Mouse (Mus musculus) myocyte (in vitro differentiated cells): ENCODE measurements around the gene Mif4gd. TPM values are rescaled to one million over a fixed set of nuclear protein-coding genes. Genes with fewer than 3 reads are reported as not detected.
A peak's percentile ranks its signal among the peaks of the same experiment; 100 is the strongest.

Experiments
- H3K27me3 ChIP-seq: one replicate; pipeline ENCODE4 v1.6.1; 2011; ENCODE audit not compliant: control insufficient read depth, insufficient read depth, insufficient read length
- H3K36me3 ChIP-seq: one replicate; pipeline ENCODE4 v1.6.1; 2011; ENCODE audit not compliant: control insufficient read depth, insufficient read depth
- H3K4me2 ChIP-seq: one replicate; pipeline ENCODE4 v1.6.1; 2011; ENCODE audit warnings: low read depth, control low read depth
- H3K4me3 ChIP-seq: one replicate; pipeline ENCODE4 v1.5.1; 2011; ENCODE audit warnings: mild to moderate bottlenecking, control low read depth, moderate library complexity
- H3K79me2 ChIP-seq: one replicate; pipeline ENCODE4 v1.6.1; 2011; ENCODE audit not compliant: control insufficient read depth, insufficient read depth
- H3ac ChIP-seq: one replicate; pipeline ENCODE4 v1.6.1; 2011; ENCODE audit not compliant: control insufficient read depth, insufficient read length
- CEBPB ChIP-seq: IDR thresholded peaks from 2 replicates; pipeline ENCODE4 v1.6.1; 2011; ENCODE audit warnings: mild to moderate bottlenecking, moderate library complexity; ENCODE audit not compliant: poor library complexity, insufficient read depth, severe bottlenecking
- E2F4 ChIP-seq: IDR thresholded peaks from one replicate; pipeline ENCODE4 v1.6.1; 2011; ENCODE audit warnings: mild to moderate bottlenecking, control low read depth, moderate library complexity; ENCODE audit not compliant: insufficient read depth
- MAX ChIP-seq: IDR thresholded peaks from one replicate; pipeline ENCODE4 v1.6.1; 2011; ENCODE audit warnings: low read depth, mild to moderate bottlenecking, control low read depth
- MYOD1 ChIP-seq, 3 experiments: IDR thresholded peaks; one replicate each; pipeline ENCODE4 v1.6.1; 2011; ENCODE audit warnings: control low read depth in 2 of 3, low read depth in 2 of 3, mild to moderate bottlenecking in 2 of 3, moderate library complexity in 1 of 3; ENCODE audit not compliant: insufficient read length in 2 of 3, control insufficient read depth in 1 of 3
- MYOG ChIP-seq, 3 experiments: IDR thresholded peaks; one replicate each; pipeline ENCODE4 v1.6.1; 2011; ENCODE audit warnings: control low read depth in 2 of 3, low read depth in 2 of 3, mild to moderate bottlenecking in 2 of 3; ENCODE audit not compliant: insufficient read length in 2 of 3, control insufficient read depth in 1 of 3, insufficient read depth in 1 of 3
- POLR2A ChIP-seq: IDR thresholded peaks from one replicate; pipeline ENCODE4 v1.6.1; 2011; ENCODE audit warnings: low read depth, mild to moderate bottlenecking, control low read depth, moderate library complexity; ENCODE audit not compliant: insufficient read length
- POLR2AphosphoS2 ChIP-seq: IDR thresholded peaks from one replicate; pipeline ENCODE4 v1.6.1; 2011; ENCODE audit warnings: low read depth, control low read depth; ENCODE audit not compliant: insufficient read length
- REST ChIP-seq: IDR thresholded peaks from one replicate; pipeline ENCODE4 v1.6.1; 2011; ENCODE audit warnings: mild to moderate bottlenecking, control low read depth, moderate library complexity; ENCODE audit not compliant: insufficient read depth, insufficient read length
- SRF ChIP-seq: IDR thresholded peaks from one replicate; pipeline ENCODE4 v1.6.1; 2011; ENCODE audit warnings: low read depth; ENCODE audit not compliant: control insufficient read depth, insufficient read length
- TCF12 ChIP-seq: IDR thresholded peaks from one replicate; pipeline ENCODE4 v1.6.1; 2011; ENCODE audit warnings: mild to moderate bottlenecking, control low read depth; ENCODE audit not compliant: poor library complexity, insufficient read depth, severe bottlenecking
- TCF3 ChIP-seq: IDR thresholded peaks from one replicate; pipeline ENCODE4 v1.6.1; 2011; ENCODE audit warnings: low read depth, control low read depth; ENCODE audit not compliant: insufficient read length
- USF1 ChIP-seq: IDR thresholded peaks from one replicate; pipeline ENCODE4 v1.6.1; 2011; ENCODE audit warnings: low read depth, mild to moderate bottlenecking, control low read depth, moderate library complexity
- polyA plus RNA-seq: library from polyadenylated mRNA; unstranded; fragments of >200 nt; fragmentation: generic; extraction: Trizol; gene quantifications from one replicate; pipeline ENCODE4 v1.2.1, GENCODE M21; 2012; ENCODE audit warnings: missing spikeins

The Mif4gd gene
- polyA plus RNA-seq, 1 experiment = 17.5 TPM

DNA sequence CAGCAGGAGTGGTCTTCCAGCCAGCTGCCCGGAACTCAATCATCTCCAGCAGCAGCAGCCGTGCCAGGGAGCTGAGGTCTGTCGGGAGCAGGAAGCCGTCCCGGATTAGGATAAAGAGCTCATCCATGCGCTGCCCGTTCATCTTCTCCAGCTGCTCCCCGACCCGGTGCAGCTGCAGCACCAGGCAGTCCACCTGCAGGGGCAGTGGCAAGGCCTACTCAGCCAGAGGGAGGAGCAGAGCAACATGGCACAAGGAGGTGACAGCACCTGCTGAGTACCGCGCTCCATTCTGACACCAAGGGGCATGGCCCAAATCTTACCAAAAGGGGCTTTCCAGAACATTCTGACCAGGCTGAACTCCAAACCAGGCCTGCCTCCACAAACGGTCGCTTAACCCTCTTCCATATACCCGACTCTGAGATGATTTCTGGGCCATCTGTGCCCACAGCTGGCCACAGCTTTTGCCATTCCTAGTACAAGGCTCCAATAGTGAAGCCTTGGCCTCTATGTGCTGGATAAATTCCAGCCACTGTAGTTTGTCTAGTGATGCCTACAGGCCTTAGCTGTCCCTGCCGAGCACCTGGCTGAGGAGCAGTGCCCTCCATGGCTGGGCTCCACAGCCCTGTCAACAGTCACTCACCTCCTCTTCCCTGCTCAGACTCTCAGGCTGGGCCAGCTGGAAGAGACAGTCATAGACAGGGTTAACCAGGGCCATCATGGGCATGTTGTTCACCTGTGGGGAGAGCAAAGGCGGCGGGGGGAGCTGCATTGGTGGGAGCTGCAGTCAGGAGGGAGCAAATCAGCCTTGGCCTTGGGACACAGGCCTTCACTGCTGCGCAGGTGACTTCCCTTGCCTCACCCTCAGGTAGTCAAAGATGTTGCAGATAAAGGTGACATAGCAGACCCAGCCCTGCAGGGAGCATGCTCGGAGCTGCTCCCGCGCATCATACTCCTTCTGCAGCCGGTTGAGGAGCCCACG is 4.1 kb downstream of the Mif4gd start:
- TF ChIP-seq E2F4 (no peak), POLR2A (peak; percentile 32), MAX (no peak), TCF3 (no peak), MYOG (IDR thresholded peaks at IDR 0.05; ENCODE audit: control insufficient read depth in 1 of 3, insufficient read depth in 1 of 3, insufficient read length in 2 of 3, low read depth in 2 of 3) (peak in 1 of 3 experiments; percentile 20), TCF12 (no peak), POLR2AphosphoS2 (peak; percentile 68), MYOD1 (IDR thresholded peaks at IDR 0.05; ENCODE audit: control insufficient read depth in 1 of 3, insufficient read length in 2 of 3, low read depth in 2 of 3) (no peak)
- Histone ChIP-seq H3ac (no peak overlapping the region), H3K79me2 (peaks cover 17% of the 10 kb centered on the region), H3K36me3 (peaks cover 19% of the 10 kb centered on the region), H3K27me3 (no peaks in the 10 kb centered on the region), H3K4me2 (no peak overlapping the region), H3K4me3 (no peak overlapping the region)

DNA sequence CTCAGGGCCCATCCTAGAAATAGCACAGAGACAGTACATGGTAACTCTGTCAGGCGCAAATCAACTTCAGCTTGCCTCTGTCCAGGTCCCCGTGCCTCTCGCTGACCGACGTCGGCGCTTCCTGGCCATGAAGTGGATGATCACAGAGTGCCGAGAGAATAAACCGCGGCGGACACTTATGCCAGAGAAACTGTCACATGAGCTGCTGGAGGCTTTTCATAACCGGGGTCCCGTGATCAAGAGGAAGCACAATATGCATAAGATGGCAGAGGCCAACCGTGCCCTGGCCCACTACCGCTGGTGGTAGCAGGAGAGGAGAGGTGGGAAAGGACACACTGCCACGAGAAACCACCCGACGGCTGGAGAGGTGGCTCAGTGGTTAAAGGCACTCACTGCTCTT is 6.0 kb downstream of the Mif4gd start:
- no peaks in the 10 kb centered on the region for H3K27me3 ChIP-seq
- TF ChIP-seq E2F4 = no peak
- TF ChIP-seq POLR2A = no peak
- no peak for TF ChIP-seq TCF12
- TF ChIP-seq REST = no peak
- TF ChIP-seq POLR2AphosphoS2 = no peak
- TF ChIP-seq MYOD1 (IDR thresholded peaks at IDR 0.05; ENCODE audit: control insufficient read depth in 1 of 3, insufficient read length in 2 of 3, low read depth in 2 of 3) = no peak
- TF ChIP-seq MYOG (IDR thresholded peaks at IDR 0.05; ENCODE audit: control insufficient read depth in 1 of 3, insufficient read depth in 1 of 3, insufficient read length in 2 of 3, low read depth in 2 of 3) = no peak
- TF ChIP-seq TCF3 = no peak
- no peak for TF ChIP-seq MAX
- TF ChIP-seq SRF = no peak
- no peak for TF ChIP-seq CEBPB
- TF ChIP-seq USF1 = no peak
- no peak overlapping the region for H3K4me2 ChIP-seq
- no peak overlapping the region for H3K4me3 ChIP-seq
- peaks cover 35% of the 10 kb centered on the region for H3K79me2 ChIP-seq
- no peak overlapping the region for H3ac ChIP-seq
- peaks cover 19% of the 10 kb centered on the region for H3K36me3 ChIP-seq

DNA sequence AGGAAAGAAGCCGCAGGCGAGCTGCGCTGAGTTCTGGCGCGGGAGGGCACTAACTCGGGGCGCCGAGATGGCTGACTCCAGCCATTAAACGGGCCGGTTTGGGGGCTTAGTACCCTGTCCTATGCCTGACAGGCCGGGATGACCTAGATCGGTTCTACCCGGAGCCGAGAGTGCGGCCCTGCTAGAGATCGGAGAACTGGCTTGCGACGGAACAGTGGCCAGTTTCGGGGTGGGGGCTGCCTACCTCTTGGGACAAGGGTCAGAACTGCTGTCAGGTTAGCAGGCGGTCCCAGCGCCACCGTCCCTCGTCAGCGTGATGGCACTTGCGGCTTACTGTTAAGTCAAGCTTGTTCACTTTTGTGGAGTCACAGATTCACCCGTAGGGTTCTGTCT is 8.5 kb downstream of the Mif4gd start:
- peaks cover 19% of the 10 kb centered on the region for H3K36me3 ChIP-seq
- H3K4me2 ChIP-seq = peak overlapping the region; percentile 98
- peak overlapping the region; percentile 82 for H3ac ChIP-seq
- peaks cover 54% of the 10 kb centered on the region for H3K79me2 ChIP-seq
- H3K27me3 ChIP-seq = no peaks in the 10 kb centered on the region
- peak overlapping the region; percentile 96 for H3K4me3 ChIP-seq
- TF ChIP-seq POLR2AphosphoS2 = no peak
- TF ChIP-seq MYOD1 (IDR thresholded peaks at IDR 0.05; ENCODE audit: control insufficient read depth in 1 of 3, insufficient read length in 2 of 3, low read depth in 2 of 3) = no peak
- TF ChIP-seq TCF12 = no peak
- TF ChIP-seq CEBPB = no peak
- TF ChIP-seq MAX = no peak
- no peak for TF ChIP-seq REST
- no peak for TF ChIP-seq E2F4
- no peak for TF ChIP-seq POLR2A
- no peak for TF ChIP-seq USF1
- TF ChIP-seq SRF = no peak

DNA sequence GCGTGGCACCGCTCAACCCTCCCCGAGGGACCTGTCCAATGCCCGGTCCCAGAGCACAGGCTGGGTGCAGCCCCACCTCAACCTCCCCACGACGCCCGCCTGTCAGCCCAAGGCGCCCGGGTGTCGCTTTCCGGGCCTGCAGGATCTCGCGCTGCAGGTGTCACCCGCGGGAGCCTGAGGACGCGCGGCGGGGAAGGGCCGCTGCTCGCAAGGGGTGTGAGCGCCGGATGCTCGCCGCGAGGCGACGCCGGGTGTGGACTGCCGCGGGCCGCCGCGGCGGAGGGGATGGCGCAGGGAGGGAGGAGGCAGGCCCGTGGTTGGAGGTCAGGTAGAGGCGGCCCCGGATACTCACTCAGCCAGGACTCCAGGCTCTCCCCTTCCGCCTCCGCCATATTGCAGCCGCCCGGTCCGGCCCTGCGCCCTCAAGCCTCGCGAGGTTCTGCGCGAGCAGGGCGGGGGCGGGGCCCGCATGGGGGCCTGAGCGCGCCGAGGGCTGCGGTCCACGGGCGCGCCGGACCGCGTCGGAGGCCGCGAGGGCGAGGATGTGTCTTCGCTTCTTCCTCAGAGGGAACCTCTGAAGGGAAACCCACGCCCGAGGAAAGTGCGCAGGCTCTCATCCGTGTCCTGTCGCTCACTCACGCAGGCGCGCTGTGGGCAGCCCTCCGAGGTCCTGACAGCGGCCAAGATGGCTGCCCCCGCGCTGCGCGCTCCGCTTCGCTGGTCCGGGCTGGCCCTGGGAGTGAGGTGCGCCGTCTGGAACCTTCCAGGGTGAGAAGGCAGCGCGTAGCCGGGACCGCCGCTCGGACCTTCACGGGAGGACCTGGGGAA is 9.1 kb downstream of the Mif4gd start, which contains the start of the genes Mrps7 and Gga3:
TSS of gene Mrps7 (plus strand) at position 450 of the 828 bp plus-strand sequence.
TSS of gene Gga3 (minus strand) at position 576 of the 828 bp plus-strand sequence.
- TF ChIP-seq MYOG (IDR thresholded peaks at IDR 0.05; ENCODE audit: control insufficient read depth in 1 of 3, insufficient read depth in 1 of 3, insufficient read length in 2 of 3, low read depth in 2 of 3) = peak in 1 of 3 experiments; percentile 40
- TF ChIP-seq TCF3 = no peak
- TF ChIP-seq E2F4 = no peak
- no peak for TF ChIP-seq USF1
- TF ChIP-seq MAX = peak; percentile 98
- TF ChIP-seq CEBPB = no peak
- no peak for TF ChIP-seq MYOD1 (IDR thresholded peaks at IDR 0.05; ENCODE audit: control insufficient read depth in 1 of 3, insufficient read length in 2 of 3, low read depth in 2 of 3)
- TF ChIP-seq REST = peak; percentile 17
- TF ChIP-seq POLR2A = peak; percentile 59
- no peak for TF ChIP-seq SRF
- peak; percentile 74 for TF ChIP-seq POLR2AphosphoS2
- TF ChIP-seq TCF12 = no peak
- Histone ChIP-seq H3ac (peak within 1 kb of the TSS; percentile 82), H3K27me3 (no peaks in the 10 kb centered on the region), H3K4me3 (peak within 1 kb of the TSS; percentile 96), H3K79me2 (peaks cover 57% of the 10 kb centered on the region), H3K4me2 (peak within 1 kb of the TSS; percentile 98), H3K36me3 (peaks cover 19% of the 10 kb centered on the region)
